Mouse (Mus musculus) embryonic facial prominence, embryonic 12.5 days (tissue): ENCODE results near the gene Gm44511. TPM values are rescaled to one million over a fixed set of nuclear protein-coding genes. Genes with fewer than 3 reads are reported as not detected.
A peak's percentile ranks its signal among the peaks of the same experiment; 100 is the strongest.

Experiments used
- ATAC-seq: fragments of 200-750 bp; cut with Nextera tagmentation; 2 replicates; pipeline ENCODE4 v1.8.0; 2017; ENCODE audit not compliant: insufficient number of reproducible peaks, insufficient read depth, low FRiP score, low TSS enrichment
- H3K27ac ChIP-seq: fragments of 300-500 bp; sonication (generic); 2 replicates; pipeline ENCODE4 v1.5.1; 2016; ENCODE audit warnings: mild to moderate bottlenecking
- H3K27me3 ChIP-seq: fragments of 300-500 bp; sonication (generic); 2 replicates; pipeline ENCODE4 v1.6.1; 2016; ENCODE audit warnings: mild to moderate bottlenecking, moderate library complexity
- H3K36me3 ChIP-seq: fragments of 300-500 bp; sonication (generic); 2 replicates; pipeline ENCODE4 v1.6.1; 2016; ENCODE audit warnings: mild to moderate bottlenecking
- H3K4me1 ChIP-seq: fragments of 300-500 bp; sonication (generic); 2 replicates; pipeline ENCODE4 v1.6.1; 2016
- H3K4me2 ChIP-seq: fragments of 300-500 bp; sonication (generic); replicated peaks from 2 replicates; pipeline ENCODE4 v1.6.1; 2016; ENCODE audit warnings: mild to moderate bottlenecking, moderate library complexity
- H3K4me3 ChIP-seq: fragments of 300-500 bp; sonication (generic); 2 replicates; pipeline ENCODE4 v1.5.1; 2016; ENCODE audit warnings: mild to moderate bottlenecking
- H3K9ac ChIP-seq: fragments of 300-500 bp; sonication (generic); 2 replicates; pipeline ENCODE4 v1.6.1; 2016; ENCODE audit warnings: mild to moderate bottlenecking, moderate library complexity
- H3K9me3 ChIP-seq: fragments of 300-500 bp; sonication (generic); 2 replicates; pipeline ENCODE4 v1.6.1; 2016; ENCODE audit warnings: mild to moderate bottlenecking, moderate library complexity
- WGBS: fragments of 180-500 bp; shearing (Covaris S2); methylation state at CpG from one replicate; pipeline ENCODE4 v1.1.7; 2016; 5-methylcytosine and 5-hydroxymethylcytosine counted together
- polyA plus RNA-seq: library from polyadenylated mRNA; unstranded; fragments of >200 nt; fragmentation: Nextera tagmentation; extraction: Ambion mirVana; gene quantifications from 2 replicates; pipeline ENCODE4 v1.2.1, GENCODE M21; 2016

Gene Gm44511
- polyA plus RNA-seq, 1 experiment from 2014 or later, result not detected

DNA sequence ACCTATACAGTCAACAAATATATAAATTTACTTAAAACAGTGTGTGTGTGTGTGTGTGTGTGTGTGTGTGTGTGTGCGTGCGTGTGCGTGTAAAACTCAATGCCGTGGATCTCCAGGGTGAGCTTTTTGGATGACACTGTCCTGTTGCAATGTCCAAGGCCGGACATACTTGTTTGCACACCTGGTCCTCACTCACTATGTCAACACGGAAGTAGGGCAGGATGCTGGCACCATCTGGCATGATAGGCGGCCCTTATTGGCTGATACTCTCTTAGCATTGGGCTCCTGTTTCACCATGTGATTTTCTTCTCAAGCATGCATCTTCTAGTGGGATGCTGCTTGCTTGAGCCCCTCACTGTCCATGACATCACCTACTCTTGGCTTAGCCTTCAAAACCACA, 13.8 kb upstream of the Gm44511 start:
- peak overlapping the region; percentile 45; the same call in 1 of the 2 replicates for H3K9ac ChIP-seq
- H3K36me3 ChIP-seq, result no peaks in the 10 kb centered on the region
- no peak overlapping the region for H3K27ac ChIP-seq
- H3K9me3 ChIP-seq, result no peaks in the 10 kb centered on the region
- peak overlapping the region; percentile 54 for H3K4me2 ChIP-seq
- WGBS, result 62% methylated on average over 7 of the region's 7 CpGs
- H3K4me1 ChIP-seq, result peaks cover 9% of the 10 kb centered on the region; the same call in 1 of the 2 replicates
- ATAC-seq, result no peak
- H3K4me3 ChIP-seq, result peak overlapping the region; percentile 76
- H3K27me3 ChIP-seq, result no peaks in the 10 kb centered on the region

DNA sequence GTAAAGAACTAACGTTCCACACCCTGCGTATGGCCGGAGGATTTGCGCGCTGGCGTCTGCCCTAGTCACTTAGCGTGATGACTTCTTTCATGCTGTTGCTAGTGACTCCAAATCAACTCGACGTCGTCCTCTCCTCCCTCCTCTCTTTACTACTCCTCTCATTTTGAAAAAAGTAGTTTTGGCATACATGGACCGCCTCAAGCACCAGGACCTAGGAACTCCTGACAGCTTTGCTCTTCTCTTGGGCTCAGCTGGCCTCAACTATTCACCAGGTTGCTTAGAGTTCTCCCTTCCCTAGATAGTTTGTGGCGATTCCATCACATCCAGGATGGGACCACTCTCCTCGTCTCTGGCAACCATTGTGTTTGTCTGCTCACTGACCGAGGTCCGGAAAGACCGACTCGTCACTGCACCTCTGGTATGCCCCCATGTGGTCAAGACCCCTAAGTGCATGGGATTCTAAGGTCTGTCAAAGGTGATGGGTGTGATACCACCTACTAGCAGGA, 13.2 kb upstream of the Gm44511 start:
- no peaks in the 10 kb centered on the region for H3K9me3 ChIP-seq
- H3K36me3 ChIP-seq, result no peaks in the 10 kb centered on the region
- peak overlapping the region; percentile 45 for H3K9ac ChIP-seq
- WGBS, result under 1% methylated on average over 17 of the region's 17 CpGs
- H3K4me3 ChIP-seq, result peak overlapping the region; percentile 76
- ATAC-seq, result 0 out of 2 replicates have a peak, but pooled peaks have one; percentile 4
- H3K27ac ChIP-seq, result peak overlapping the region; percentile 93
- H3K4me2 ChIP-seq, result peak overlapping the region; percentile 54
- H3K27me3 ChIP-seq, result no peaks in the 10 kb centered on the region
- H3K4me1 ChIP-seq, result peaks cover 9% of the 10 kb centered on the region; the same call in 1 of the 2 replicates

DNA sequence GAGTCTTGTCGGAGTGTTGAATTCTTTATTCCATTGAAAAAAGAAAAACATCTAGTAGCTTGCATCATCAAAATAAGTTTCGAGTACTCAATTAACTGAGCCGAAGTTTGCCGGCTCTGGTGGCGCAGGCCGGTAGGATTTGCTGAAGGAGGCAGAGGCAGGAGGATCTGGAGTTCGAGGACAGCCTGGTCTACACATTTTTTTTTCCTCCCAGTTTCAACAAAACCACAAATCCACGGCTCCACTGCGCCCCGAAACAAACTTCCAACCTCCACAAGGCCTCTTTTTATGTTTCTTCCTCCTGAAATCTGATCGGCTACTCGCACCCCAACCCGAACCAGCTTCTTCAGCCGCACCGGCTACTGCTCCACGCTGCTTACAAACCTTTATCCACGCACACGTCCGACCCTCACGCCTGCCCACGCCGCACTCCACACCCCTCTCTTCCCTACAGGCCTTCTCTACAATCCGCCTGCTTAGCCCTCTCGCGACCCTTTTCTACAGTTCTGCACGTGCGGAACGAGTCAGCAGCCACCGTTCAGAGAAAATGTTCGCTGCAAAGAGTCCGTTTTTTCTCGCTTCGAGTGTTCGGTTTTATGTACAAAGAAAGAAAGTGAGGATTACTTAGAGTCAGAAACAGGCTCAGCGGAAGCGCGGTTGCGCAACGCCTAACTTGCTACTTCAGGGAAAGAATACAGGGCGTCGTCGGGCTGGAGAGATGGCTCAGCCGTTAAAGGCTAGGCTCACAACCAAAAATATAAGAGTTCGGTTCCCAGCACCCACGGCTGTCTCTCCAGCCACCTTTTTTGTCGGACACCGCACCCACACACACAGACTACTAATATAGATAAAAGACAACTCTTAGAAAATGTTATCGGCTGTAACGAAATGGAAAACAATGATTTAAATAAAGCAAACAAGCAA, 12.5 kb upstream of the Gm44511 start:
- Histone ChIP-seq H3K27me3 (no peaks in the 10 kb centered on the region), H3K4me1 (0 out of 2 replicates have a peak, but pooled peaks cover 7% of the 10 kb centered on the region), H3K4me2 (peak overlapping the region; percentile 54), H3K9me3 (no peaks in the 10 kb centered on the region), H3K9ac (peak overlapping the region; percentile 60), H3K4me3 (peak overlapping the region; percentile 76), H3K27ac (peak overlapping the region; percentile 93), H3K36me3 (no peaks in the 10 kb centered on the region)
- ATAC-seq, result peak; percentile 54
- under 1% methylated on average over 49 of the region's 49 CpGs for WGBS

- H3K4me2 ChIP-seq, result peak overlapping the region; percentile 54
- no peaks in the 10 kb centered on the region for H3K9me3 ChIP-seq
- H3K36me3 ChIP-seq, result no peaks in the 10 kb centered on the region
- no peak for ATAC-seq
- 2% methylated on average over 14 of the region's 14 CpGs for WGBS
- peak overlapping the region; percentile 76 for H3K4me3 ChIP-seq
- 0 out of 2 replicates have a peak, but pooled peaks cover 7% of the 10 kb centered on the region for H3K4me1 ChIP-seq
- H3K9ac ChIP-seq, result peak overlapping the region; percentile 31
- peak overlapping the region; percentile 93 for H3K27ac ChIP-seq
- no peaks in the 10 kb centered on the region for H3K27me3 ChIP-seq
Measured at GRCm38 (mm10) chr6:128837454-128838341, 11.6 kb upstream of the Gm44511 start.

DNA sequence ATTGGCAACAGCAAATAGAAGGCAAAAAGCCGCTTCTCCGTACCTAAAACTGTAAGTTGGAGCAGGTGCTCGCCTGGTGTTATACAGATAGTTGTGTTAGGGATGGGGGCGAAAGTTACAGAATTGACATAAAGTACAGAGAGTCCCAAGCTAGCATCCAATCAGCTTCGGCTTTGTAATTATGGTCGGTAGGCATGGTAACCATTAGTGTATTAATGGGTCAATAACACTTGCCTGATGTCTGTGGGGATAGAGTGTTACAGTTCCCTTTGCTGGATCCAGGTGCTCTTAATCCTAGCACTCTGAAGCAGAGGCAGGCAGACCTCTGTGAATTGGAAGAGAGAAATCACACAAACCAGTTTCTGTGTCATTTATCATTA, 10.8 kb upstream of the Gm44511 start:
- WGBS, result 85% methylated on average over 6 of the region's 6 CpGs
- Histone ChIP-seq H3K36me3 (no peaks in the 10 kb centered on the region), H3K4me2 (peak overlapping the region; percentile 54; the same call in 1 of the 2 replicates), H3K27ac (0 out of 2 replicates have a peak overlapping the region, but pooled peaks have one; percentile 93), H3K4me3 (peak overlapping the region; percentile 76; the same call in 1 of the 2 replicates), H3K9me3 (no peaks in the 10 kb centered on the region), H3K27me3 (no peaks in the 10 kb centered on the region), H3K4me1 (0 out of 2 replicates have a peak, but pooled peaks cover 7% of the 10 kb centered on the region), H3K9ac (no peak overlapping the region)
- no peak for ATAC-seq

GRCm38 (mm10) chr6:128836191-128836954, 10.3 kb upstream of the Gm44511 start:
- H3K4me2 ChIP-seq, result no peak overlapping the region
- no peak overlapping the region for H3K9ac ChIP-seq
- H3K36me3 ChIP-seq, result no peaks in the 10 kb centered on the region
- no peaks in the 10 kb centered on the region for H3K9me3 ChIP-seq
- ATAC-seq, result no peak
- no peak overlapping the region for H3K27ac ChIP-seq
- H3K27me3 ChIP-seq, result no peaks in the 10 kb centered on the region
- no peak overlapping the region for H3K4me3 ChIP-seq
- 86% methylated on average over 8 of the region's 8 CpGs for WGBS
- 0 out of 2 replicates have a peak, but pooled peaks cover 3% of the 10 kb centered on the region for H3K4me1 ChIP-seq

DNA sequence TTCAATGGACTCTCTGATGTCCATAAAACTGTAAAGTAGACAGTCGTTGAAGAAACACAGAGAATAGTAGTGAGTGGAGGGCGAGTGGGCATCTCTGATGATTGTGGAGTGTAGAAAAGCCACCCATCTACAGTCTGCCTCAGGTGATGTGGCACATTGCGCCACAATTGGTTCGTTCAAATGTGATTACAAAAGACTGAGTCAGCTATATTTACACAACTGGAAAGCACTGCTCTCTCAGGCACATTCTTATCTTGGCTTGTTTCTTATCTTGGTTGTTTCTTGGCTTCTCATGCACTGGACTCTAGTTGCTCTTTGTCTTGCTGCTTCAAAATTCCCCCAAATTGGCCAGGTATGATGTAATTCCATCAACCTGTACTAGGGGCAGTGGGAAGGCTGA, 9.5 kb upstream of the Gm44511 start:
- Histone ChIP-seq H3K4me1 (0 out of 2 replicates have a peak, but pooled peaks cover 3% of the 10 kb centered on the region), H3K27ac (no peak overlapping the region), H3K27me3 (no peaks in the 10 kb centered on the region), H3K36me3 (no peaks in the 10 kb centered on the region), H3K9me3 (no peaks in the 10 kb centered on the region), H3K4me2 (no peak overlapping the region), H3K9ac (no peak overlapping the region), H3K4me3 (no peak overlapping the region)
- 86% methylated on average over 4 of the region's 4 CpGs for WGBS
- no peak for ATAC-seq

DNA sequence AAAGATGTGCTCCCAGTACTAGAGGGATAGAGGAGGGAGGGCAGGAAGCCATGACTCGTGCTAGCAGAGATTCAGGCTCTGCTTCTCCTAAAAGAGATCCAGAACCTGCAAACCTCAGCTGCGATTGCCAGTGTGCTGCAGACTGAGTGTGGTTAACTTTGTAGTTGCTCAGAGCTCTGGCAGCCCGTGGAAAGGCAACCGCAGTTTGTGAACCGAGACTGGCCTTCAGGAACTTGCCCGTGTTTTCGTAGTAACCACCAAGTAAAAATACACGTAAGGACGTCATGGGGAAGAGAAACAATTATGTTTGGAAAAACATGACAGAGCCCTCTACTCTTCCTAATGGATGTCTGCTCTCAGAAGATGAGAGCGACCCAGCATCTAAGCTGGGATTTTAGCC, 6.9 kb upstream of the Gm44511 start:
- WGBS, result 83% methylated on average over 10 of the region's 10 CpGs
- no peaks in the 10 kb centered on the region for H3K9me3 ChIP-seq
- no peaks in the 10 kb centered on the region for H3K36me3 ChIP-seq
- no peak for ATAC-seq
- no peaks in the 10 kb centered on the region for H3K27me3 ChIP-seq
- no peak overlapping the region for H3K4me2 ChIP-seq
- no peak overlapping the region for H3K9ac ChIP-seq
- H3K27ac ChIP-seq, result no peak overlapping the region
- H3K4me3 ChIP-seq, result no peak overlapping the region
- no peaks in the 10 kb centered on the region for H3K4me1 ChIP-seq

DNA sequence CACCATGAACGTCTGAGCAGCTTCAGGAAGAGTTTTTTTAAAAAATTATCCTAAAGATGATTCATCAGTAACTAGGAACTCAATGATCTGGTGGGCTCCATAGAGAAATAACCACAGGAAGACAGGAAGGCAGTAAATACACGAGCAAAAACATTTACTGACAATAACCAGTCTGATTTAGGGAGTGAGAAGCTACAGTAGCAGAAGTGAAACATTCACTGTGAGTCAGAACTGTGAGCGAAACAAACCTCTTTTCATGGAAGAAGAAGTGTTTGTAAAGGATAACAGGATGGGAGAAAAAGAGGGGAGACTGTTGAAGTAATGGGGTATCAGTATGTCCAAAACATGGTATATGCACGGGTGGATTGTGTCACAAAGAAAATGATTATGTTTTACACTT, 3.7 kb upstream of the Gm44511 start:
- H3K27ac ChIP-seq, result no peak overlapping the region
- H3K36me3 ChIP-seq, result no peaks in the 10 kb centered on the region
- WGBS, result 62% methylated on average over 4 of the region's 4 CpGs
- ATAC-seq, result no peak
- no peaks in the 10 kb centered on the region for H3K4me1 ChIP-seq
- H3K9me3 ChIP-seq, result no peaks in the 10 kb centered on the region
- no peak overlapping the region for H3K4me2 ChIP-seq
- no peak overlapping the region for H3K9ac ChIP-seq
- H3K27me3 ChIP-seq, result no peaks in the 10 kb centered on the region
- H3K4me3 ChIP-seq, result no peak overlapping the region

DNA sequence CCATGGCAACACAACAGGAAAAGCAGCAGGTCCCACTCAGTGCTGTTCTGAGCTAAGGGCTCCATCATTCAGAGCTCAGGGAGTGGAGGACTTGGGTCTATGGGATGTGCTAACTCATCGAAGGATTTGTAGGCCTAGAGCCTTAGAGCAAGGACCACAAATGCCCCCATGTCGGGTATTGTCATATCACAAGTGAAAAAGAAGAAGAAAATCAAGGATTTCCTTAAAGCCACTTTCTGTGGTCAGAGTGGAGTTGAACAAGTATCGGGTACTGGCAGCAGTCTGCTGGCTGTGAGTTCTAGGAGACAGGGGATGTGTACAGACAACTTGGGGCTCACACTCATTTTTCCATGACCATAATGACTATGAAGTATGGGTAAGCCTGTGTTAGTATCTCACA, 666 bp upstream of the Gm44511 start:
- H3K27ac ChIP-seq, result no peak overlapping the region
- H3K9me3 ChIP-seq, result no peaks in the 10 kb centered on the region
- no peak overlapping the region for H3K4me3 ChIP-seq
- no peak overlapping the region for H3K9ac ChIP-seq
- WGBS, result 77% methylated on average over 3 of the region's 3 CpGs
- no peak overlapping the region for H3K4me2 ChIP-seq
- no peak for ATAC-seq
- no peaks in the 10 kb centered on the region for H3K36me3 ChIP-seq
- H3K27me3 ChIP-seq, result no peaks in the 10 kb centered on the region
- no peaks in the 10 kb centered on the region for H3K4me1 ChIP-seq
